Mouse (Mus musculus): ENCODE data around the gene Necap1. TPM values are rescaled to one million over a fixed set of nuclear protein-coding genes. Genes with fewer than 3 reads are reported as not detected.

The Necap1 gene
- total RNA-seq (2021) = 10 to 100 TPM; 59.3 to 59.4 TPM
- long read RNA-seq, experiment 1, transcript Necap1-201 (8 exons, 2,476 nt) = major isoform, 49 of 52 reads
- long read RNA-seq, experiment 1, partial matches to known transcripts = 2 of 52 reads
- long read RNA-seq, experiment 1, other reads (novel, unspliced or antisense) = 1 of 52 reads
- long read RNA-seq, experiment 2, transcript Necap1-201 (8 exons, 2,476 nt) = major isoform, 75 of 92 reads
- long read RNA-seq, experiment 2, partial matches to known transcripts = 15 of 92 reads
- long read RNA-seq, experiment 2, other reads (novel, unspliced or antisense) = 2 of 92 reads

DNA sequence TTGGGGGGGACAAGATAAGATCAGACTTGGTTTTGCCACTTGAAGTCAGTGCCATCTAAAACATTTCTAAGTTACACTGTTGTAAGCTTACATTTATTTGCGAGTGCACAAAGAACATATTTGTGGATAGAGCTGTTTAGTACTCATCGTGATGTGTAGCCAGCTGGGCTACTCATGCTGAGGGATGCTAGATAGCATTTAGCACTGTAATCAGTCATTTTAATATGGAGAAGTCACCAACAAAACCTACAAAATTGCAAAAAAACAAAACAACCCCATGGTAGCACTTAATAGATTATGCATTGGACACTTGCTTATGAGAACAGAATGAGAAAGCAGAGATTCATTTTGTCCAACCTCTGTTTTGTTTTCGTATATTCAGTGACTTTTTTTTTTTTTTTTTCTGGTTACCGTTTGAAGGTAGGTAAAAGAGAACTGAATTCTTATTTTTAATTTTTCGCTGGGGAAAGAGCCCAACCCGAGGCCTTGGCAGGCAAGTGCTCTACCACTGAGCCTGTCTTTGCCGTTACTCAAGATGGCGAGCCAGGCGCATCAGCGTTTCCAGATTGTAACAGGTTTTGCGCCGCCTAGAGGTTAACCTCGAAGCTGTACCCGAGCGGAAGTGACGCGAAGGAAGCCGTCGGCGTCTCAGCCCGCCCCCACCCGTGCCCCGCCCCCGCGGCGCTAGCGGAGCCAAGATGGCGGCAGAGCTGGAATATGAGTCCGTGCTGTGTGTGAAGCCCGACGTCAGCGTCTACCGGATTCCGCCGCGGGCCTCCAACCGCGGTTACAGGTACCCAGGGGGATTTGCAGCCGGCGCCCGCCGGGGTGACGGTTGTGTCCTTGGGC is at the start of gene Necap1:
Necap1 (plus strand) TSS at position 604 of the 849 bp plus-strand sequence.
- peak; percentile 96 to 98 for DNase-seq (ENCODE audit: low spot score in 2 of 2)

DNA sequence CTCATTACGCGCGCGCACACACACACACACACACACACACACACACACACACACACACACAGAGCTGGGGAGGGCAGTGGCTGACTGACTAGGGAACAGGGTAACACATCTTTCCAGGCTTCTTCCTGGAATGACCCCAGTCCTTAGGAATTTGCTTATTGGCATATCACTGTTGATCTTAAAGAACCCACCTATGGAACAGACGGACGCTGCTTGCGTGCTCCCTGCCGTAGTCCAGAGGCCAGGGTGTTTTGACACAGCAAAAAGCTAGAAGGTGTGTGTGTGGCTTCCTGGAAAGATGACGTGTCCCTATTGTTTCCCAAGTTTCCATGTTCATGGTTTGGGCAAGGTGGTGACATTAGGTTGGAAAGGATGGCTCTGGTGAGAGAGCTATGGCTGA is 49.1 kb upstream of the Necap1 start:
- DNase-seq (ENCODE audit: low spot score in 2 of 2) = no peak

DNA sequence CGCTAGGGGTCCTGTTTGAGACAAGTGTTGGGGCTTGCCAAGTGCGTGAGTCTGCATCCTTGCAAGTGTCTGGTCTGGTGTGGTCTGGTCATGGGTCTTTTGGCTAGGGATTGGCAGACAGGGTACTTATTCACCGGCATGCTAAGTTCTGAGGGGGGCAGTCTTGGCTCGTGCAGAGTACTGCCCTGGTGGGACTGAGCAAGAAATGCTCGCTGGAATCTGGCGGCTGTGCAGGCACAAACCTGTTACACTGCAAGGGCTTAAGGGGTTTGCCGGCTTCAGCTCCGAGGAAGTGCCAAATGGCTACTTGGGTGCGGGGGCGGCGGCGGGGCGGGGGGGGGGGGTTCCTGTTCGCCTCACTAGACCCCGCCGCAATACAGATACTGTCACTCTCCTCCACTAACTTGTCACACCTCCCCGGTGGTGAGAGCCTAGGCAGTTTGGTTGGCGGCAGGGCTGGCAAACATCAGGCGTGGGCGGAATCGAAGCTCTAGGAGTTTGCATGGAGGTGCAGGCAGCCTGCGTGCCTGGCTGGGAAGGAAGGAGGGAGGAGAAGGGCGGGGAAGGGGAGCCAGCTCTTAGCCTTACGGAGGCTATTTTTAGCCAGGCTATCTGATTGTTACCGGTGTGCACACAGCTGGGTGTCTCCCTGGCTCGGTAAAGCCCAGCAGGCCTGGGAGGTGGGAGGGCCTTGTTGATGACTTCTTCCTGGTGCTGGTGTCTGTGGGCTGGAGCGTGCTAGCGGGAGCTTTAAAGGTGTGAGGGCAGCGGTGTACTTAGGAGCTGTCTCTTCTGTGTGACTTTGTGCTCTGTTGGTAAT is 48.1 kb upstream of the Necap1 start:
- peak; percentile 52 to 53 for DNase-seq (ENCODE audit: low spot score in 2 of 2)

DNA sequence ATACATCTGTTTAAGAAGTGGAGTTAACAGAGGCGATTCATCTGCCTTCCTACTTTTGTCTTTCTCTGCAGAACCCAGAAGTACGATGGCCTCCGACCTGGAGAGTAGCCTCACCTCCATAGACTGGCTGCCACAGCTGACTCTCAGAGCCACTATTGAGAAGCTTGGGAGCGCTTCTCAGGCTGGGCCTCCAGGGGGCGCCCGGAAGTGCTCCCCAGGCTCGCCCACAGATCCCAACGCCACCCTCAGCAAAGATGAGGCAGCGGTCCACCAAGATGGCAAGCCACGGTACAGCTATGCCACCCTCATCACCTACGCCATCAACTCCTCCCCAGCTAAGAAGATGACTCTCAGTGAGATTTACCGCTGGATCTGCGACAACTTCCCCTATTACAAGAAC is 46.2 kb upstream of the Necap1 start:
- DNase-seq (ENCODE audit: low spot score in 2 of 2) = peak in 1 of 2 experiments; percentile 40

DNA sequence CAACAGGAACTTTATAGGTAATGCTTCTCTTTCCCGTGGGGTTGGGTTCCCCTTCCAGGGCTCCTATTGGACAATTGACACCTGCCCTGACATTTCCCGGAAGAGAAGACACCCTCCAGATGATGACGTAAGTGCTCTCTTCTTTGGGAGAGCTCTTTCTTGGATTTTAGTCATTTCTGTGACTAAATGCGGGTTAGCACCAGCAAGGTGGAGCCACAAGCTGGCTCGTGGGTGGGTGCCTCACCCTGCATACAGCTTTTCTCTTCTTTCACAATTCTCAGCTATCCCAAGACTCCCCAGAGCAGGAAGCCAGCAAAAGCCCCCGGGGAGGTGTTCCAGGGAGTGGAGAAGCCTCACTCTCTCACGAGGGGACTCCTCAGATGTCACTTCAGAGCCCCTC is 41.4 kb upstream of the Necap1 start:
- DNase-seq (ENCODE audit: low spot score in 2 of 2) = no peak

DNA sequence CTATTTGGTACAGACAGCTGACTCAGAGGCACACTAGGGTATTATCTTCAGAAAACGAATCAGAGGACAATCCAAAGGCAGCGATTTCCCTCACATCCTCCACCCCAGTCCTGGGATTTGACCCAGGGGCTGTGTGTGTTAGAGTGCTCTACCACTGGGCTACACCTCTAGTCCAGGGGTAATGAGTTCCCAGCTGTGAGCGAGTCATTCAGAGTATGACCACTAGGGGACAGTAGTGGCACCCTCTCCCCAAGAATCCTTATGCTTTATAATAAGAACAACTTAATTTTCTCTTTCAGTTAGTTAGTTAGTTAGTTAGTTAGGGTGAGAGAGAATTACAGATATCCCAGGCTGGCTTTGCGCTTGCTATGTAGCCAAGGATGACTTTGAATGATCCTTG is 39.9 kb upstream of the Necap1 start:
- DNase-seq (ENCODE audit: low spot score in 2 of 2) = peak; percentile 54 to 55

DNA sequence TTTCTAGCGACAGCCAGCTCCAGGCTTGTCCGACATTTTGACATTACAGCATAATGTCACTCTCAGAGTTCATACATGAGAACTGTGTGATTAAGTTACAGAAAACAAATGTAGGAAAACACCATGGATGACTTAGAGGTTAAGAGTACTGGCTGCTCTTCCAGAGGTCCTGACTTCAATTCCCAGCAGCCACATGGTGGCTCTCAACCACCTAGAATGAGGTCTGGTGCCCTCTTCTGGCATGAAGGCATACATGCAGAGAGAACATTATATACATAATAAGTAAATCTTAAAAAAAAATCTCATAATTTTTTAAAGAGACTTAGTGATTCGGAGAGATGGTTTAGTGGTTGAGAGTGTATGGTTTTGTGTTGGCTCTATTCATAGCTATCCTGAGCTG is 37.3 kb upstream of the Necap1 start:
- no peak for DNase-seq (ENCODE audit: low spot score in 2 of 2)

DNA sequence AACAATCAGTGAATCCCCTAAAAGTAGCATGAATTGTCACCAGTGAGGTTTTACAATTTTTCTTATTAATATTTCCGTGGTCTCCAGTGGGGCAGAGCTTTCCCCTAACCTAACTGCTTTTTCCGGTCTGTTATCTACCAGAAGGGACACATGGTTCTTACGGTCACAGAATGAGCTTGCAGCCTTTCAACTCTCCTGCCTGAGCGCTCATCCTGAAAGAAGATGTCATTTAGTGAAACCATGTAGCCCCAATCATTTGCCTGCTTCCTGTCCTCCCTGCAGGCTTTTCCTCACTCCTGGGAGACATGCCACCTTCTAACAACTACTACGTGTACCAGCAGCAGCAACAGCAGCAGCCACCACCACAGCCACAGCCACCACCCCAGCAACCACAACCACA is 36.7 kb upstream of the Necap1 start:
- no peak for DNase-seq (ENCODE audit: low spot score in 2 of 2)

DNA sequence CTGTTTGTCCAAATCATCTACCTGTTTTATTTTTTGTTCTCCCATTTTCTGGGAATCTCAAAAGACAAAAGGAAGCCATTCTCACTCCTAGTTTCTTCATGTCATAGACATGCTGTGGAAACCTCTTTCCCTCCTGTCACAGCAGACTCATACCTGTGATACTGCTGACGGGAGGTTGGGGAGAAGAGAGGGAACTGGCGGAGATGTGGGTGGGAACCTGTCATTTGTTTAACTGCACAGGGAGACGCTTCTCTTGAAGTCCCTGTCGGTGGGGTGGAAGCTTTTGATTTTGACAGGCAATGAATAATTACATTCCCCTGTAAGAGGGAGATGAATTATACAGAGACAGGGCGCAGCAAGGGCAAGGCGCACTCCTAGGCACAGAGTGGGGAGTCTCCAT is 30.5 kb upstream of the Necap1 start:
- DNase-seq (ENCODE audit: low spot score in 2 of 2) = no peak

DNA sequence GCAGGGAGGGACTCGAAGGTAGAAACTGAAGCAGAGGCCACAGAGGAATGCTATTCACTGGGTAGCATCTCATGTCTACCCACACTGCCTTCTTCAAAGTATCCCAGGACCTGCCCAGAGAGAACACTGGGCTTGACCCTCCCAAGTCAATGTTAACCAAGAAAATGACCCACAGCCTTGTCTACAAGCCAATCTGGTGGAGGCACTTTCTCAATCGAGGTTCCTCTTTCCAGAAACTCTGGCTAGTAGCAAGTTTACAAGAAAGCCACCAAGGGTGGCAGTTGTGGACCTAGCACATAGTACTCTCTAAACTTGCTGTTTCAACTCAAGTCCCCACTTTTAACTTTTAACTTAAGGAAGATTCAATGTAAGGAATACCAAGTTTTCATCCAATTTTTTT is 21.6 kb upstream of the Necap1 start:
- no peak for DNase-seq (ENCODE audit: low spot score in 2 of 2)

DNA sequence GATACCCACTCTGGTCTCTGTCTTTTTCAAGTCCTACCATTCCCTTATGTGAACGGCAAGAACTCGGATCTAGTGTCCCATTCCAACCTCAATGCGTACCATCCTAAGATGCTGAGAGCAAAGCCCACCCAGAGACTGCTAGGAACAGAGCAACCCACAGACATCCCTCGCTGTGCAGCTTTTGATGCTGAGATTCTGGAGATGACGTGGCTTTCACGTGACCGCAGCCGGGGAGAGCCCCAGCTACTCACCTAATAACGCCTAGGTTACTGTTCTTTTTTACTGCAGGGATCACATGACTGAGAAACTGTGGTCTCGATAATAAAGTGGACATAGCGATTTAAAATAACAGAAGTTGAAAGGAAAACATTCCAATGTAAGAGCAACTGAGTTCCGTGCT is 19.7 kb upstream of the Necap1 start:
- no peak for DNase-seq (ENCODE audit: low spot score in 2 of 2)

DNA sequence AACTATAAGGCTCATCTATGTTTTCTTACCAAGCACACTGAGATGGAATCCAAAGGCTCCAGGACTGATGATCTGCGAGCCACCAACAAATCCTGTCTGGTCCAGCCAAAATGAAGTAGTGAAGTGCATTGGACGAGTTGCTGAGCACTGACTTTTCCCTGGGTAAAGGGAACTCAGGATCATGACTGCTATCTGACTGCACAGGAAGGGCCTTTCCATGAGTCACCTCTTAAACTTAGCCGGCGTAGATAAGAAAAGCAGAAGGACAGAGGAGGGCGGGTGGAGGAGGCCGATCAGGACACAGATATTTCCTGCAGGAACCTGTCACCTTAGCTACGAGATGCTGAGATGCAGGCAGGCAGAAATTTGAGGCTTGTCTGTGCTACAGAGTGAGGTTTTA is 18.3 kb upstream of the Necap1 start, which contains the start of gene C3ar1:
C3ar1 (minus strand) TSS at position 207 of the 400 bp plus-strand sequence.
- peak in 1 of 2 experiments; percentile 10 for DNase-seq (ENCODE audit: low spot score in 2 of 2)

DNA sequence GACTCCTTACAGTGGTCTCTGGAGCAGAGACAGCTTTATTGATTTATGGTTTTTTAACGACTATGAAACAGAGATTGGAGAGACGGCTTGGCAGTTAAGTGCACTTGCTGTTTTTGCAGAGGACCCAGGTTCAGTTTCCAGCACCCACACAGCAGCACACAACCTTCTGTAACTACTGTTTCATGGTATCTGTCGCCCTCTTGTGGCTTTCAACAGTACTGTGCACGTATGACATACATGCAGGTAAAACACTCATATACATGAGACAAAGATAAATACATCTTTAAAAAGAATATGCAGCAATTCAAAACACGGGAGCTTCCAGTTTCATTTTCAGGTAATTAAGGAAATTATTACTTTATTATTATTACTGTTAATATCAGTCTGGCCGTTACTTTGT is 11.8 kb upstream of the Necap1 start:
- no peak for DNase-seq (ENCODE audit: low spot score in 2 of 2)

DNA sequence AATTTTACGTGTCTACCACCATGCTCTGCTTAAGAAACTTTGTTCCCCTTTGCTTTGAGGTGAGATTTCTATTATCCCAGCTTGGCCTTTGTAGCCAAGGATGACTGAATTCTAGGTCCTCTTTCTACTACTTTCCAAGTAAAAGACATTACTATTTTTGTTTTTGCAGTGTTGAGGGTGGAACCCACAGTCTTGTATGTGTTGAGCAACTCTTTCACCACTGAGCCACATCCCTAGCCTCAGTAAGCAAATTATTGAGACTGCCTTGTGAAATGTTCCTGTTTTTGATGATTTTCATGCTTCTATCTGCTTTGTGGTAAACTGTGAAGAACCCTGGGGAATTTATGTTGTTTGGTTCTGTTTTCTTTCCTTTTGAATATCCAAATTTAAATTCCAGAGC is 11.4 kb upstream of the Necap1 start:
- DNase-seq (ENCODE audit: low spot score in 2 of 2) = no peak

DNA sequence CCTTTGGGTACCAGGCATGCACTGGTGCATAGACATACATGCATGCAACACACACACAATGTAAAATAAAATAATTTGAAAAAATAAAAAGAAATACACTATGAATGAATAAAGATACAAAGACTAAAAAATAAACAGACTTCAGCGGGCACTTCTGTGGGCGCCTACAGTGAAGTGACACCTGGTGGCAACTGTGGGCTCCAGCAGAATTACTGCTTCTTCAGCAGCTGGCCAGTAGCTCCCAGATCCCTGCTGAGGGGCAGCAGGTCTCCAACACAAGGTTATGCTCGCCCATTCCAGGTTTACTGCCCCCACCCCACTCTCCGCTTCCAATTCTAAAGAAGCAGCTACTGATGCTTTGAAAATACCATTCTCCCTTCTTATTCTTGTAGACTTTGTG is 6.4 kb upstream of the Necap1 start:
- no peak for DNase-seq (ENCODE audit: low spot score in 2 of 2)

DNA sequence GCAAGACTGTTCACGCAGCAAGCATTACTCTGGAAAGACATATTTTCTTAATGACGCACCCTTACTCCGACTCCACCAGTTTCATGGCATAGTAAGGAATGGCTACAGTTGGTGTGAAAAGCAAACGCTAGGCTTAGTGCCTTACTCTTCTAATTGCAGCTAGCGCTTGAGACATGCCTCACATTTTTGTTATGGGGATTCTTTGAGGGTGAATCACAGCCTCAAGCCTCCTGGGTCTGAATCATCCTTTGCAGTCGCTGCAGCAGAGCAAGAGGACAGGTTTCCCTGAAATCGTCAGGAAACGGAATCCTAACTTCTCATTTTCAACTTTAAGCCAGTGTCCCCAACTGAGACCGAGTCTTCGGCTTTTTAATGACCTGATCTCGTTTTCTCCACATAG is 4.4 kb upstream of the Necap1 start:
- DNase-seq (ENCODE audit: low spot score in 2 of 2) = peak in 1 of 2 experiments; percentile 12

DNA sequence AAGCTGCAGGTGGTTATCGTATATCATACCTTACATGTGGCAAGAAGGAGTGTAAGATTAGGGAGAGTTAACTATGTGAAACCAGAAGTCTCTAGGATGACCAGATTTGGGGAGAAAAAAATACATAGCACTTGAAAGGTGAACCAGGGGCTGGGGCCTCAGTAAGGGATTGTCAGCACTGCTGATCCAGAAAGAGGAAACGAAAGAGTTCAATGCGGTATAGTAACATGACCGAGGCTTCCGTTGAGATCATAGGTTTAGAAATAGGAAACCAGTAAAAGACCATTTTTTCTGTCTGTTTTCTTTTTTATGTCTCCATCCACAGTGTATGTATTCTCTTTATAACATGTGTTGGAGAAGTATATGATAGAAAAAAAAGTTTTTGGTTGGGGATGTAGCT is 1.5 kb upstream of the Necap1 start:
- no peak for DNase-seq (ENCODE audit: low spot score in 2 of 2)

DNA sequence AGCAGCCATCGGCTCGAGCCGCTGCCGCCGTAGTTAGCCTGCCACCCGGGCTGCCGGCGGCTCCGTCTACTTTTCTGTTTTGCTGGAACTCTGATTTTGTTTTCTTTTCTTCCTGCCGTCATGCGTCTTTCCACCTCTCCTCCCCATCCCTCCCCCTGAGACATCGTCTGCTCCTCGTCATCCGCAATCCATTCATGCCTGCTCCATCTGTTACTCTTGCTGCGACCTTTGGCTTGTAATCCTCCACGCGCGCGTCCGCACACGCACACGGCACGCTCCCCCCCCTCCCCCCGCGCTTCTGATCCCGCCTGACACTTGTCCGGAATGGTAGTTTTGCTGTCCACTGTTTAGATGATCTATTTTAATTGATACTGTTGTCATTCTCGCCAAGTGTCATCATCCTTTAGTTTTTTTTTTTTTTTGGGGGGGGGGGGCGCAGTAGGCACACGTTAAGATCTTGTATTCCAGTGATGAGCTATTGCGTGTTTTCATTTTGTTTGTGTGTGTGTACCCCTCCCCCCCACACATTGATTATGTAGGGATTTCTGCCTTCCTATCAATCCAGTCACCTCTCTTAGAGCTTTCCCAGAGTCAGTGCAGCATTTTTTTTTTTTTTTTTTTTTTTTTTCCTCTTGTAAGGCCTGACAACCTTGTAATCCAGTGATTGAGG is 581 bp downstream of the Necap1 start:
- no peak for DNase-seq (ENCODE audit: low spot score in 2 of 2)

DNA sequence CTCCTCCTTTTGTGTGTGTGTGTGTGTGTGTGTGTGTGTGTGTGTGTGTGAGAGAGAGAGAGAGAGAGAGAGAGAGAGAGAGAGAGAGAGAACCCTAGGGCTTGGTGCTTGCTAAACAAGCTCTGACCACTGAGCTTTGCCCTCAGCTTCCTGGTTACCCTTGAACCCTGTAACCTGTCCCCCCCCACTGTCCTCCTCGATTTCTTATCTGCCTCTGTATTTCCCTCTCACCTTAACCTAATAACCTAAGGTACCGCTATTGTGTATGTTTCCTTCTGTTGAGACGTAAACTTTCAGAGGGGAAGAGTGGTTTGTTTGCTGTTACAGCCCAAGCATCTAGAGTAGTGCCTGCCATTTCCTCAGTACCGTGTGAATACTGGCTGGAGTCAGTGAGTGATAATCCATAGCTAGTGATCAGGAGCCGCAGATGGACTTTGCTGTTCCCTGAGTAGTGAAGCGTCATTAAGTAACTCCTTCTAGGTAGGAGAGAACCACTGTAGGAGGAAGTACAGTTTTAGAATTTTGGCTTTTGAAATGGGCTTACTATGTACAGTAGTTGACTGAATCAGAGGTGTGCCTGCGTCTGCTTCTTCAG is 5.0 kb downstream of the Necap1 start:
- DNase-seq (ENCODE audit: low spot score in 2 of 2) = no peak

DNA sequence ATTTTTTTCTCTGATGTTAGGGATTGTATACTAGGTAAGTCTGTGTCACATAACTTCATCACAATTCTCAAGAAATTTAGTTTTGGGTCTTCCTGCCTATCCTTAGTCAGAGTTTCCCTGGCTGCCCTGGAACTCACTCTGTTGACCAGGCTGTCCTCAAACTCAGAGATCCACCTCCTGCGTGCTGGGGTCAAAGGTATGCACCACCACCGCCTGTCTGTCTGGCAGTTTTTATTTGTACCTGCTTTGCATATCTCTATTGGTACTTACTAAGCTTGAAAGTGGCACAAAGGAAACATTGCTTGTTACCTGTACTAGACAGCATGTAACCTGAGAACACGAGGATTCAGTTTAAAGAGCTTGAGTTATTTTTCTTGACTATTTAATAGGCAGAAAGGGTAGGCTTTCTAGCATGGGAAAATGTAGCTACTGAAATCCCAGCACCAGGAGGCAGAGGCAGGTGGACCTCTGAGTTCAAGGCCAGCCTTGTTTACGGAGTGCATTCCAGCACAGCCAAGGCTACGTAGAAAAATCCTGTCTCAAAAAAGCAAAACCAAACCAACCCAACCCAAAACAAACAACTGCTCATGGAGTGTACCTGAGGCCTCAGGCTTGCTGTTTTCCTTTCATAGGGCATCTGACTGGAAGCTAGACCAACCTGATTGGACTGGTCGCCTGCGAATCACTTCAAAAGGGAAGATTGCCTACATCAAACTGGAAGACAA is 5.7 kb downstream of the Necap1 start:
- DNase-seq (ENCODE audit: low spot score in 2 of 2) = no peak
